Mouse (Mus musculus) olfactory bulb, adult 2 months (tissue): ENCODE measurements around the gene Copg1. TPM values are rescaled to one million over a fixed set of nuclear protein-coding genes. Genes with fewer than 3 reads are reported as not detected.

Source experiments
- H3K27ac ChIP-seq: fragments of 200-500 bp; 2 replicates; pipeline ENCODE4 v1.5.1; 2012; ENCODE audit warnings: low read depth, low read length; ENCODE audit not compliant: insufficient read depth
- H3K4me1 ChIP-seq: fragments of 200-500 bp; 2 replicates; pipeline ENCODE4 v1.6.1; 2012; ENCODE audit warnings: low read length; ENCODE audit not compliant: control insufficient read depth, insufficient read depth
- H3K4me3 ChIP-seq: fragments of 200-500 bp; 2 replicates; pipeline ENCODE4 v1.5.1; 2012; ENCODE audit warnings: mild to moderate bottlenecking, low read depth, low read length, moderate library complexity; ENCODE audit not compliant: insufficient read depth
- CTCF ChIP-seq: fragments of 200-500 bp; IDR thresholded peaks from 2 replicates; pipeline ENCODE4 v1.5.1; 2012; ENCODE audit warnings: low read depth, mild to moderate bottlenecking, low read length, moderate library complexity; ENCODE audit not compliant: insufficient read depth
- POLR2A ChIP-seq: fragments of 200-500 bp; IDR thresholded peaks from 2 replicates; pipeline ENCODE4 v1.6.1; 2012; ENCODE audit warnings: mild to moderate bottlenecking, low read depth, low read length, moderate library complexity; ENCODE audit not compliant: insufficient read depth
- WGBS: fragments of 180-500 bp; shearing (Covaris S2); methylation state at CpG from one replicate; pipeline ENCODE4 v1.1.7; 2018; 5-methylcytosine and 5-hydroxymethylcytosine counted together
- polyA plus RNA-seq: library from polyadenylated mRNA; stranded (reverse); fragments of >200 nt; gene quantifications from 2 replicates; pipeline ENCODE4 v1.2.4, GENCODE M21; 2012; ENCODE audit warnings: low replicate concordance; ENCODE audit not compliant: missing spikeins, insufficient read depth, insufficient read length

Copg1 gene
- polyA plus RNA-seq, 1 experiment = 490 TPM

- peaks cover 6% of the 10 kb centered on the region for H3K4me1 ChIP-seq
- no peak overlapping the region for H3K4me3 ChIP-seq
- no peak for TF ChIP-seq POLR2A
- TF ChIP-seq CTCF = no peak
- whole genome bisulfite sequencing = 81% methylated on average over 7 of the region's 7 CpGs
- no peak overlapping the region for H3K27ac ChIP-seq
These were observed 6.3 kb downstream of the Copg1 start for GRCm38 (mm10) chr6:87893931-87894330.

DNA sequence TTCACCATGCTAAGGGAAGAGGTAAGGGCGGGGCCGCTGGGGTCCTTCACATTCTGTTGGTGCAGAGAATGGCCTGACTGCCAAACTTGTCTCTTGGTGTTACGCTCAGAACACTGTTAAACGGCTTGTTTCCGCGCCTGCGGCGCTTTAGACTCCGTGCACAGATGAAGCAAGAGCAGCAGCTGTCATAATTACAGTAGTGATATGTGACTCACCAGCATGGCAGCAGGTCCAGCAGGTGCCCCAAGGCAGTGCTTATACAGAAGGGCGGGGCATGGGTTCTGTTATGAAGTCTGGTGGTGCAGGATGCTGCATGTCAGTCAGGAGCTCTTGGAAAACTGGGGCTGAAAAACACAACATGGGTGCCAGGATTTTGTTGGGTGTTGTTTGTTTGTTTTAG is 10.4 kb downstream of the Copg1 start:
- no peak overlapping the region for H3K4me3 ChIP-seq
- no peak overlapping the region for H3K27ac ChIP-seq
- WGBS = 97% methylated on average over 10 of the region's 10 CpGs
- no peak for TF ChIP-seq POLR2A
- no peak for TF ChIP-seq CTCF
- no peaks in the 10 kb centered on the region for H3K4me1 ChIP-seq

DNA sequence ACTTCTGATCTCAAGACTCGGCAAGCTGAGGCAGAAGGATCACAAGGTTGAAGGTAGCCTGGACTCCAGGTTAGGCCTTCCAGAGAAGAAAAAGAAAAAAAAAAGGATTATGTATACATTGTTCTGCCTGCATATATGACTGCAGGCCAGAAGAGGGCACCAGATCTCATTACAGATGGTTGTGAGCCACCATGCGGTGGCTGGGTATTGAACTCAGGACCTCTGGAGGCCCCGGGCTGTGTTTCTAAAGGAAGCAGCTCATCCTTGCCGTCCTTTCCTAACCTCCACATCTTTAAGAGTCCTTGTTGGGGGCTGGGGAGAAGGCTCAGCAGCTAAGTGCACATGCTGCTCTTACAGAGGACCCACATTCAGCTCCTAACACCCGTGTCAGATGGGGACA is 19.0 kb downstream of the Copg1 start:
- TF ChIP-seq CTCF (no peak), POLR2A (no peak)

DNA sequence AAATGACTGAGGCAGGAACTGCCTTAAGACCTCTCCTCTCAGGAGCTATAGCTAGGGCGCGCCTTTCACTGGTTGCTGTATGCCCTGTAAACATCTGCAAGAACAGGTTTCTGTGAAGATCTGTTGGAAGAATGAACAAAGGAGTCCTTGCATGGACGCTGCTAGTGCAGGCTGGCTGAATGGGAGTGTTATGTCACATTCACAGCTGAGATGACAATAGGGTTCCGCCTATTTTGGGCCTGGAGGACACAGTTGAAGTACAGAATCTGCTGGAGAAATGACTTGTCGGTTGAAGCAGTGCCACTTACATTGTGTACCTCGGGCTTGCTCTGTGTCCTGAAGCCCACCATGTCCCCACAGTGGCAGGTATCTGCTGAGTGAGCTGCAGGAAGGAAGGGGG is 21.6 kb downstream of the Copg1 start:
- no peak overlapping the region for H3K27ac ChIP-seq
- H3K4me3 ChIP-seq = no peak overlapping the region
- no peak for TF ChIP-seq CTCF
- no peak for TF ChIP-seq POLR2A
- peaks cover 9% of the 10 kb centered on the region for H3K4me1 ChIP-seq
- 77% methylated on average over 6 of the region's 6 CpGs for WGBS

More for the DNA sequence above, 19.0 kb downstream of the Copg1 start:
- Histone ChIP-seq H3K27ac (no peak overlapping the region), H3K4me1 (peaks cover 3% of the 10 kb centered on the region), H3K4me3 (no peak overlapping the region)
- 72% methylated on average over 5 of the region's 5 CpGs for WGBS

DNA sequence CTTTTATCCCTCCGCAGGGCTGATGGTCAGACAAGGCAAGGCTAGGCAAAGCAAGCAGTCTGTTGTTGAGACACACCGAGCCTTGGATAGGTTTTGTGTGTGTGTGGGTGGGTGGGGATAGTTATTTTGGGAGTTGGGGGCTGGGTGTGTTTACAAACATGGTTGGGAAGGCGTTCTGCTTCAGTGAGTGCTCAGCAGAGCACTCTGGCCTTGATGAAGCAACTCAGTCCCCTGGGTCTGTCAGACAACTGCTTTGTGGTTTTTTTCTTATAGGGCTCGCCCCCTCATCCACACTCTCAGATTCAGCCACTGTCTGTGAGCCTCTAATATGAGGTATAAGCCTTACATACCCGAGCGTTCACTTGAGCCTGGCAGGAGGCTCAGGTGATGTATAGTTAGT is 23.9 kb downstream of the Copg1 start:
- Histone ChIP-seq H3K4me1 (peaks cover 14% of the 10 kb centered on the region), H3K27ac (no peak overlapping the region), H3K4me3 (no peak overlapping the region)
- no peak for TF ChIP-seq POLR2A
- TF ChIP-seq CTCF = no peak
- WGBS = 43% methylated on average over 6 of the region's 6 CpGs

GRCm38 (mm10) chr6:87913661-87914325 is 26.2 kb downstream of the Copg1 start, which contains the start of gene Hmces:
Hmces (plus strand) TSS chr6:87913935.
- Histone ChIP-seq H3K27ac (peak within 1 kb of the TSS; percentile 34), H3K4me3 (peak within 1 kb of the TSS; percentile 68), H3K4me1 (peaks cover 14% of the 10 kb centered on the region)
- under 1% methylated on average over 62 of the region's 62 CpGs for WGBS
- TF ChIP-seq POLR2A (peak; percentile 52), CTCF (no peak)

GRCm38 (mm10) chr6:87914326-87915102 is 26.9 kb downstream of the Copg1 start:
- Histone ChIP-seq H3K4me1 (peaks cover 14% of the 10 kb centered on the region), H3K27ac (peak overlapping the region; percentile 34), H3K4me3 (peak overlapping the region; percentile 68)
- TF ChIP-seq POLR2A = no peak
- TF ChIP-seq CTCF = no peak
- 2% methylated on average over 35 of the region's 35 CpGs for WGBS

DNA sequence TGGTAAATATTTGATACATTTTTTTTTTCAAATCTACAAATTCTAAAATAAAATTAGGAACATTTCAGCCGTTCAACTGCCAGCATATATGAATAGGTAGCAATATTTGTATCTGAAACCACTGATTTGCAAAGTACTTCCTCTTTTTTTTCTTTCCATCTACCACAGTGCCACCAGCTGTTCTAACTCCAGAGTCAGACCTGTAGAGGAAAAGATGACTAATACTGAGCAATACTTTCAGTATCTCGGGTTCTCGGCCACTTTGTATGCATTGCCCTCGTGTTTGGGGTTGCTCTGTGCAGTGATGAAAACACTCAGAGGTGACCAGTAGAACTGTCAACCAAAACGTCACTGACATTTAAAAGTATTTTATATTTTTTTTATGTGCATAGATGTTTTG is 28.3 kb downstream of the Copg1 start:
- Histone ChIP-seq H3K4me1 (peaks cover 14% of the 10 kb centered on the region), H3K27ac (no peak overlapping the region), H3K4me3 (no peak overlapping the region)
- 42% methylated on average over 5 of the region's 5 CpGs for WGBS
- TF ChIP-seq POLR2A = no peak
- no peak for TF ChIP-seq CTCF

- TF ChIP-seq POLR2A (no peak), CTCF (no peak)
- H3K27ac ChIP-seq = no peak overlapping the region
- H3K4me3 ChIP-seq = no peak overlapping the region
- WGBS = 95% methylated on average over 4 of the region's 4 CpGs
- H3K4me1 ChIP-seq = peaks cover 2% of the 10 kb centered on the region
These were observed 33.6 kb downstream of the Copg1 start for GRCm38 (mm10) chr6:87921201-87921600.

GRCm38 (mm10) chr6:87923624-87924023 is 36.0 kb downstream of the Copg1 start:
- WGBS = 95% methylated on average over 1 of the region's 1 CpGs
- TF ChIP-seq POLR2A (no peak), CTCF (no peak)
- Histone ChIP-seq H3K4me3 (no peak overlapping the region), H3K4me1 (no peaks in the 10 kb centered on the region), H3K27ac (no peak overlapping the region)
